Mouse (Mus musculus) CD4-positive, CD25-positive, alpha-beta regulatory T cell, adult 4 months (primary cell): ENCODE data around the gene Zpr1. TPM values are rescaled to one million over a fixed set of nuclear protein-coding genes. Genes with fewer than 3 reads are reported as not detected.
A peak's percentile ranks its signal among the peaks of the same experiment; 100 is the strongest.
"Not testable (repeated sequence)": the region's sequence is repeated elsewhere in the genome, so short reads cannot be mapped to it uniquely, and the experiment has no call there.

Experiments used
- ATAC-seq: one replicate; pipeline ENCODE4 v1.8.0; 2017
- polyA plus RNA-seq, 2 experiments: library from polyadenylated mRNA; unstranded; fragments of 100-300 nt; shearing (Covaris generic); gene quantifications; one replicate each; pipeline ENCODE4 v1.2.1; 2017

The Zpr1 gene
- polyA plus RNA-seq, 2 experiments from 2014 or later: 31.1 to 40.8 TPM

GRCm38 (mm10) chr9:46268343-46268873, 4.5 kb upstream of the Zpr1 start, which contains the start of gene Apoa5:
Gene Apoa5, plus strand, starts transcription at chr9:46268633.
- ATAC-seq: no peak

GRCm38 (mm10) chr9:46269125-46269524, 3.7 kb upstream of the Zpr1 start:
- no peak for ATAC-seq

DNA sequence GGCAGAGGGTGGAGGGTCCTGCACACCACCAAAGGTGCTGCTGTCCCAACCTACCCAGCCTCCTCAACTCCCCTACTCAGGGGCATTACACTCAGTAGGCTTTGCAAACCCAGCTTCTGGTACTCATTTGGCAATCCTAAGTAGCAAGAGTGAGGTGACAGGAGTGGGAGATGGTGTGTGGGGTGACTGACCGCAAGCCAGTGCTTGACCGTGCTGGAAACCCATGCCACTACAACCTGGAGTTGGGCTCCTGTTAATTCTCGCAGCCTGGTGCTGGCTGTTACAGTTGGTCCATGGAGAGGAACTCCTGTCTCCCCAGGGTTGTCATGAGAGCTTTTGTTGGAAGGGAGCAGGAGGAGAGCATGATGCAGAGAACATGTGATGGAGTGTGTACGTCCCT, 2.1 kb upstream of the Zpr1 start:
- no peak for ATAC-seq

DNA sequence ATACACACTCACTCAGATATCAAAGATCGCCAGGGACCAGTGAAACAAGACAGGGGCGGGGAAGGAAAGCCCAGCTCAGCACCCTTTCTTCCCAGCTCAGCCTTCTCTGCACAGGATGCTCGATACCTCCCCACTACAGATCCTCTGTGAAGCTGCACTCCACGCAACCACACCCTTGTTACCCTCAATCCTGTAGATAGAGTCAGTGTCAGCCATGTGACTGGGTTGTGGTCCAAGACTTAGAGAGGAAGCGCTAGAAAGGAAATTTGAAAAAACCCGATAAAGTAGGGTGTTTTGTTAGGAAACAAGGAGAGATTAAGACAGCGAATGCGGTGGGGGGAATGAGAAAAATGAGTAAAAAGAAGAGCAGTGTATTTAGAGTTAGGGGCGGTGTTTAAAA, 794 bp upstream of the Zpr1 start:
- ATAC-seq: peak; percentile 44

DNA sequence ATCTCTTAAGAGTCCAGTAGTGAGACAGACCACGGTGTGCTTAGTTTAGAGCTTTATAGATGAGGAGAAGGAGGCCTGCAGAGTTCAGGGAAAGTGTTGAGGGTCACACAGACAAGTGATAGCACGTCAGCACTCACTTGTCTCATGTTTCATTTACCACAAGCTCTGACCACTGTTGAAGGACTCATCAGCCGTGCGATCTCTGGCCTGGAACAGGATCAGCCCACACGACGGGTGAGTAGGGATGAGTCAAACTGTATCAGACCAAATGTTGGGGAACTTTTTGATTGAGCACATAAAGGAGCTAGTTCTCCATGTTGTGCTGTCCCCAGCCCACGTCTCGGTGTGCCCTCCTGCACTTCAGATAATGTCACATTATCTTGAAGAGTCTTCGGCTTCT, 1.6 kb downstream of the Zpr1 start:
- no peak for ATAC-seq

- ATAC-seq: peak; percentile 96
Measured at GRCm38 (mm10) chr9:46282631-46283436, 10.0 kb downstream of the Zpr1 start, which contains the start of gene Bud13. Gene Bud13, plus strand, starts transcription at chr9:46283008.

DNA sequence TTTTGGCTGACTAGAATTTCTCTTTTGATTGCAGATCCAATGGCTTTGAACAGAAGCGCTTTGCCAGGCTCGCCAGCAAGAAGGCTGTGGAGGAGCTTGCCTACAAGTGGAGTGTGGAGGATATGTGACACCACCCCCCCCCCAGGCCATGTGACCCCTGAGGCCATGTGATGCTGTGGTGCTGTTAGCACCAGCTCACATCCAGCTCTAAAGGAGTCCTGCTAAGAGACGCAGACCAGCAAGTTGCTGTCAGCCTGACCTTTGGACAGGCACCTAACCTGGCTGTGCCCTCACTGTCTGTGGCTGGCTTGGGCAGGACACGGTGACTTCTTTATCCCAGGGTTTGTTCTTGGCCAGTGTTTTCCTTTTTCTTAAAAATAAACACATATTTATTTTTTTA, 25.5 kb downstream of the Zpr1 start:
- no peak for ATAC-seq

GRCm38 (mm10) chr9:46302142-46302541, 29.3 kb downstream of the Zpr1 start:
- ATAC-seq: peak; percentile 39

GRCm38 (mm10) chr9:46309121-46309520, 36.3 kb downstream of the Zpr1 start:
- ATAC-seq: no peak

DNA sequence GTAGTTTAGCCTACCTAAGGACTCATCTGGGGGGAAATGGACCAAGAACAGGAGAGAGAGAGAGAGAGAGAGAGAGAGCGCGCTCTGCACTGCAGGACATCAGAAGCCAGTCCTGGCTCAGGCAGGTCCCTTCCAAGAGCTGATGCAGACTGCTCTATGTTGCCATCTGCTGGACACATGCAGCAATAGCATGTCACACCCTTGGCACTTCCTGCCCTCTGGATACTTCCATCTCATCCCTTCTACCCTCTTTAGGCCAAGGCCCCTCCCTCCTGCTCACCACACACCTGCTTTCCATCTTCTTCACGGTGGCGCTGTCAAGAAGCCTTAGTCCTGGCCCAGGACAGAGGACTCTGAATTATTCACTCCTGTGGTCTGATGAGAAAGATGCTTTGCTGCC, 41.6 kb downstream of the Zpr1 start:
- ATAC-seq: peak; percentile 60

GRCm38 (mm10) chr9:46314921-46315320, 42.1 kb downstream of the Zpr1 start:
- no peak for ATAC-seq

- no peak for ATAC-seq
Measured at GRCm38 (mm10) chr9:46315807-46316365, 43.0 kb downstream of the Zpr1 start.

- ATAC-seq: no peak
Measured at GRCm38 (mm10) chr9:46316388-46316787, 43.5 kb downstream of the Zpr1 start.

DNA sequence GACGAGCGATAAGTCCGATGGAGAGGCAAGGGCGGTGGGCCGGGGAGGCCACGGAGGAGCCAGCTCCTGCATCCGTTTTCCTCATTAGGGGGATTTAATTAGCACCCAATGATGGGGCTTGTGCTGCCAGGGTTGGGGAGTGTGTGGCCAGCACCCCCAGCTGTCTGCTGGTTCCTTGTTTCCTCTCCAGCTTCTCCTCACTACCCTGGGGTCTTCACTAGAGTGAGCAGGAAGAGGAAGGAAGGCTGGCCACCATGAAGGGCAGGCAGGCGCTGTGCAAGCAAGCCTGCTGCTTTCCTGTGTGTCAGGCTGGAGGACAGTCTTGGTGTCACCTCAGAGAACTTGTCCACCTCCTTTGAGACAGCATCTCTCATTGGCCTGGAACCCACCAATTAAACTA, 44.0 kb downstream of the Zpr1 start:
- no peak for ATAC-seq

DNA sequence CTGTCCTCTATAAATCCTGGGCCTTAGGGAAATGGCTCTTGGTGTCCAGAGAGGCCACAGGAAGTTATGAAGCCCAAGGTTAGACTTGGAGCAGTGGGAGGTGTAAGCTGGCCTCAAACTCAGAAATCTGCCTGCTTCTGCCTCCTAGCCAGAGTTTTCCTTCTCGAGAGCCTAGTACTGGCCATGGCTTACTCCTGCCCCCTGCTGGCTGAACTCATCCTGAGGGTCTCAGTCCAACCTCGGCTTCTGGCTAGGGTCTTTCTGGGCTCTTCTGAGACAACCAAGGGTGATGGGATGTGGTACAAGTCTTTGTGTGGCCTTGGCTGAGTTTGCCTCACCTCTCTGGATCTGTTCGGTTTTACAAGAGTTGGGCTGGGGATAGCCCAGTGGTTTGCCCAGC, 45.1 kb downstream of the Zpr1 start:
- ATAC-seq: no peak

DNA sequence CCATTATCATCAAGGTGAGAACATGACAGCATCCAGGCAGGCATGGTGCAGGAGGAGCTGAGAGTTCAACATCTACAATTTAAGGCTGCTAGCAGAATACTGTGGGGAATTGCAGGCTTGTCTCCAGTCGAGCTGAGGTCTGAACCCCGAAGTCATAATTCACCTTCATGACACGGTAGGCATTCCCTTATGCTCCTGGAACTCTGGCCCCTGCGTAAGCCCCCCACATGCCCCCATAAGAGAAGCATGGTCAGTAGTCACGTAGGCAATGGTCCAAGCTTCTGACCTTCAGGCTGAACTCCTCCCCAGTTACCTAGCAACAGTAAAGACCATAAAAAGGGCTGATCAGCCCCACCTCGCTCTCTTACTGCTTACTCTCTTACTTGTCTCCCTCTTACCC, 47.0 kb downstream of the Zpr1 start, which contains the start of gene 4931429L15Rik:
TSS of gene 4931429L15Rik (minus strand) at position 101 of the 400 bp plus-strand sequence.
- ATAC-seq: not testable (repeated sequence)

DNA sequence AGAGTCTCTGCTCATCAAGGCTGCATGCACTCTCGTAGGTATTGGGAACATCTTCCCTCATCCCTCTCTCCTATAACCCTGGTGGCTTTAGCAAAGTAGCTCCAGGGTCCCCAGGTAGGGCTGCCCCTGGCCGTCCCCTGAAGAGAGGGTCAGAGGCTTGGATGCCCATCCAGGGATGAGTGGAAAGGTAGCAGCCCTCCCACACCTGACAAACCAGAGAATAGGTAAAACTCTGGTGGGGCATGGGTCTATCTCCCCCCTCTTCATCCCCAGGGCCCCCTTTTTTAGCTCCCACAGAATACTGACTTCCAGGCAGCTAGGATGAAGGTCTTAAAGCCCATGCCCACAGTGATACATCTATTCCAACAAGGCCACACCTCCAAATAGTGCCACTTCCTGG, 47.6 kb downstream of the Zpr1 start:
- ATAC-seq: no peak

DNA sequence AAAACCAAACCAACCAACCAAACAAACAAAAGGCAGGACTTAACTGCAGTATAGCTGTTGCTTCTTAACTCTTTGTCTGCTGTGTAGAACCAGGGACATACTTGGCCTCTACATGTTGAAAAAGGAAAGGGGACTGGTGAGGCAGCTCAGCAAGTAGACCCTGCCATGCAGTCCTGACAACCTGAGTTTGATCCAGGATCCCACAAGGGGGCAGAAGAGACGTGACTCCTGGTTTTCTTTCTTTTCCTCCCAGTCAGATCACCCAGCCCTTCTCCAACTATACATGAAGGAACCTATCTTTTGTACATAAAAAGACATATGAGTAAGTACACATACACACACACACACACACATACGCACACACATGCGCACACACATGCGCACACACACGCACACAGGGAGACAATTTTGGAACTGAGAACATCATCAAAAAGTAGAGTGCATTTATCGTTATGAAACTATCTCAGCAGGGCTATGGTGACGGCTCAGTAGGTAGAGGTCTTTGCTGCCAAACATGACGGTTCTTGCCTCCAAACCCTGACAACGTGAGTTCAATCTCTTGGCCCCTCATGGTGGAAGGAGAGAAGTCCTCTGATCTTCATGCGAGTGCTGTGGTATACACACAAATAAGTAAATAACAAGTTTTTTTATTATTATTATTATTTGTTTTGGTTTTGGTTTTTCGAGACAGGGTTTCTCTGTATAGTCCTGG, 54.0 kb downstream of the Zpr1 start:
- ATAC-seq: no peak

GRCm38 (mm10) chr9:46327706-46328571, 55.1 kb downstream of the Zpr1 start:
- no peak for ATAC-seq

- no peak for ATAC-seq
Measured at GRCm38 (mm10) chr9:46328572-46329249, 55.8 kb downstream of the Zpr1 start.

- no peak for ATAC-seq
Measured at GRCm38 (mm10) chr9:46329250-46329648, 56.4 kb downstream of the Zpr1 start.
